8 mouse cellular contexts compared by ENCODE assay signal in genomic region chr3:107760771-107761170, GRCm38 (mm10). TPM values are rescaled to one million over a fixed set of nuclear protein-coding genes. Genes with fewer than 3 reads are reported as not detected.
DNase-seq lines count a peak whose midpoint lies in the region; ATAC-seq and TF ChIP-seq lines count a peak whose summit lies in the region.

No protein-coding gene starts in this region.

- H3K9ac ChIP-seq in forebrain, embryonic 16.5 days (replicated peaks; ENCODE audit: low read depth, low read length) = no peak overlapping the region
- no peak overlapping the region for H3K9ac ChIP-seq in lung, postnatal 0 days (replicated peaks; ENCODE audit: low read depth)
- peak overlapping the region; percentile 87; the same call in 1 of the 2 replicates for H3K9ac ChIP-seq in limb, embryonic 15.5 days
- H3K9ac ChIP-seq in stomach, embryonic 15.5 days = no peak overlapping the region

- H3K9me3 ChIP-seq in forebrain, embryonic 10.5 days = no peaks in the 10 kb centered on the region
- no peaks in the 10 kb centered on the region for H3K9me3 ChIP-seq in forebrain, embryonic 16.5 days (ENCODE audit: control insufficient read depth, low read length)
- no peaks in the 10 kb centered on the region for H3K9me3 ChIP-seq in lung, postnatal 0 days (ENCODE audit: low read length)
- H3K9me3 ChIP-seq in limb, embryonic 15.5 days = no peaks in the 10 kb centered on the region
- no peaks in the 10 kb centered on the region for H3K9me3 ChIP-seq in stomach, embryonic 15.5 days

- H3K4me1 ChIP-seq in forebrain, embryonic 10.5 days = peaks cover 39% of the 10 kb centered on the region
- peaks cover 28% of the 10 kb centered on the region for H3K4me1 ChIP-seq in forebrain, embryonic 16.5 days (replicated peaks; ENCODE audit: control insufficient read depth, insufficient read depth, low read length)
- H3K4me1 ChIP-seq in lung, postnatal 0 days (ENCODE audit: insufficient read depth, low read depth, low read length) = peaks cover 8% of the 10 kb centered on the region; the same call in 1 of the 2 replicates
- H3K4me1 ChIP-seq in lung, adult 2 months (ENCODE audit: control insufficient read depth, insufficient read depth, low read length) = peaks cover 11% of the 10 kb centered on the region
- H3K4me1 ChIP-seq in limb, embryonic 15.5 days = peaks cover 29% of the 10 kb centered on the region
- H3K4me1 ChIP-seq in stomach, embryonic 15.5 days = peaks cover 23% of the 10 kb centered on the region

- H3K4me3 ChIP-seq in forebrain, embryonic 10.5 days = peak overlapping the region; percentile 64
- H3K4me3 ChIP-seq in forebrain, embryonic 16.5 days (replicated peaks; ENCODE audit: low read length) = no peak overlapping the region
- peak overlapping the region; percentile 74; the same call in 1 of the 2 replicates for H3K4me3 ChIP-seq in lung, postnatal 0 days (ENCODE audit: low read depth, low read length)
- H3K4me3 ChIP-seq in lung, adult 2 months (replicated peaks; ENCODE audit: extremely low read depth, low read depth, low read length) = no peak overlapping the region
- peak overlapping the region; percentile 76 for H3K4me3 ChIP-seq in limb, embryonic 15.5 days
- peak overlapping the region; percentile 80; the same call in 1 of the 2 replicates for H3K4me3 ChIP-seq in stomach, embryonic 15.5 days (replicated peaks)

- H3K36me3 ChIP-seq in forebrain, embryonic 10.5 days (replicated peaks) = no peaks in the 10 kb centered on the region
- no peaks in the 10 kb centered on the region for H3K36me3 ChIP-seq in forebrain, embryonic 16.5 days (ENCODE audit: control insufficient read depth, insufficient read depth)
- H3K36me3 ChIP-seq in lung, postnatal 0 days (ENCODE audit: insufficient read depth, low read length) = no peaks in the 10 kb centered on the region
- H3K36me3 ChIP-seq in limb, embryonic 15.5 days = peaks cover 6% of the 10 kb centered on the region
- H3K36me3 ChIP-seq in stomach, embryonic 15.5 days = no peaks in the 10 kb centered on the region

- H3K27me3 ChIP-seq in forebrain, embryonic 10.5 days (ENCODE audit: poor library complexity, severe bottlenecking) = peaks cover 39% of the 10 kb centered on the region
- no peaks in the 10 kb centered on the region for H3K27me3 ChIP-seq in forebrain, embryonic 16.5 days (replicated peaks; ENCODE audit: control insufficient read depth, insufficient read depth, low read length)
- no peaks in the 10 kb centered on the region for H3K27me3 ChIP-seq in lung, postnatal 0 days (replicated peaks; ENCODE audit: insufficient read depth, low read length)
- no peaks in the 10 kb centered on the region for H3K27me3 ChIP-seq in limb, embryonic 15.5 days
- no peaks in the 10 kb centered on the region for H3K27me3 ChIP-seq in stomach, embryonic 15.5 days (replicated peaks)

- TF ChIP-seq EP300 in lung, postnatal 0 days (IDR thresholded peaks at IDR 0.05) = no peak

- TF ChIP-seq CTCF in lung, postnatal 0 days (IDR thresholded peaks at IDR 0.05) = no peak
- TF ChIP-seq CTCF in lung, adult 2 months (IDR thresholded peaks at IDR 0.05; ENCODE audit: insufficient read depth, low read length) = no peak

- ATAC-seq in forebrain, embryonic 16.5 days = no peak
- ATAC-seq in lung, postnatal 0 days = no peak
- ATAC-seq in limb, embryonic 15.5 days (ENCODE audit: insufficient number of reproducible peaks, low FRiP score, low TSS enrichment, low read depth) = no peak
- no peak for ATAC-seq in stomach, embryonic 15.5 days (ENCODE audit: insufficient read depth, low FRiP score, low read depth)

- TF ChIP-seq POLR2A in lung, adult 2 months (IDR thresholded peaks at IDR 0.05; ENCODE audit: borderline replicate concordance, extremely low read depth, low read depth, low read length) = no peak

- intact Hi-C loops in gastrocnemius, postnatal 14 days (cut with DNase I; ENCODE audit: low total_unique reads) = no loop called here

- DNase-seq in forebrain, embryonic 10.5 days (ENCODE audit: extremely low spot score, low spot score) = no peak
- no peak for DNase-seq in lung, postnatal 0 days (ENCODE audit: low spot score)
- DNase-seq in lung, adult 2 months = no peak
- no peak for DNase-seq in gastrocnemius, postnatal 14 days
- no peak for DNase-seq in right cerebral cortex, postnatal 36 days (ENCODE audit: low spot score in 2 of 2)

- WGBS in forebrain, embryonic 10.5 days = 80% methylated on average over 1 of the region's 1 CpGs
- WGBS in forebrain, embryonic 16.5 days = 32% methylated on average over 1 of the region's 1 CpGs
- WGBS in lung, postnatal 0 days = 68% methylated on average over 1 of the region's 1 CpGs
- WGBS in lung, adult 2 months = 79% methylated on average over 1 of the region's 1 CpGs
- 49% methylated on average over 1 of the region's 1 CpGs for WGBS in limb, embryonic 15.5 days
- WGBS in stomach, embryonic 15.5 days = 59% methylated on average over 1 of the region's 1 CpGs

- H3K4me2 ChIP-seq in forebrain, embryonic 16.5 days (ENCODE audit: low read length) = no peak overlapping the region
- peak overlapping the region; percentile 79 for H3K4me2 ChIP-seq in lung, postnatal 0 days (replicated peaks; ENCODE audit: low read depth, low read length)
- H3K4me2 ChIP-seq in limb, embryonic 15.5 days = peak overlapping the region; percentile 78
- H3K4me2 ChIP-seq in stomach, embryonic 15.5 days = peak overlapping the region; percentile 83

- H3K27ac ChIP-seq in forebrain, embryonic 10.5 days = peak overlapping the region; percentile 92
- H3K27ac ChIP-seq in forebrain, embryonic 16.5 days (ENCODE audit: low read length) = no peak overlapping the region
- H3K27ac ChIP-seq in lung, postnatal 0 days (ENCODE audit: low read length) = peak overlapping the region; percentile 88
- peak overlapping the region; percentile 93 for H3K27ac ChIP-seq in limb, embryonic 15.5 days
- H3K27ac ChIP-seq in stomach, embryonic 15.5 days = peak overlapping the region; percentile 88

RNA-seq across cellular contexts. Expression of gene Csf1, which starts 0.5 kb away (rescaled TPM):
- 4.6 and 4.8 TPM in 2 replicates for polyA plus RNA-seq in forebrain, embryonic 10.5 days (2016; fragmentation: Nextera tagmentation; extraction: Ambion mirVana)
- polyA plus RNA-seq in forebrain, embryonic 16.5 days (2015; fragmentation: Nextera tagmentation; extraction: Ambion mirVana) = 7.3 and 8.1 TPM in 2 replicates
- polyA plus RNA-seq in lung, postnatal 0 days (2015; fragmentation: Nextera tagmentation; extraction: Ambion mirVana) = 10.9 and 14.3 TPM in 2 replicates
- polyA plus RNA-seq in lung, adult 2 months (2012; rRNA removed) = 27.8 and 32.5 TPM in 2 replicates
- polyA plus RNA-seq in limb, embryonic 15.5 days (2015; fragmentation: Nextera tagmentation; extraction: Ambion mirVana) = 17.0 and 20.7 TPM in 2 replicates
- polyA plus RNA-seq in stomach, embryonic 15.5 days (2015; fragmentation: Nextera tagmentation; extraction: Ambion mirVana) = 14.7 and 15.4 TPM in 2 replicates
- 10 to 100 TPM in 1 of 2 experiments, 1 to 10 TPM in 1; 7.9 to 10.9 TPM for total RNA-seq in gastrocnemius, postnatal 14 days (2021)

Comparison
In these comparisons a context has a peak if more than half of its experiments do, and no peak if none do; other contexts are left out.
1. H3K4me3 ChIP-seq: peak in forebrain, embryonic 10.5 days (single experiment), lung, postnatal 0 days (single experiment), limb, embryonic 15.5 days (single experiment) and stomach, embryonic 15.5 days (single experiment); none in forebrain, embryonic 16.5 days (single experiment) and lung, adult 2 months (single experiment).